24 mouse cellular contexts compared by ENCODE assay signal in the genomic region with DNA sequence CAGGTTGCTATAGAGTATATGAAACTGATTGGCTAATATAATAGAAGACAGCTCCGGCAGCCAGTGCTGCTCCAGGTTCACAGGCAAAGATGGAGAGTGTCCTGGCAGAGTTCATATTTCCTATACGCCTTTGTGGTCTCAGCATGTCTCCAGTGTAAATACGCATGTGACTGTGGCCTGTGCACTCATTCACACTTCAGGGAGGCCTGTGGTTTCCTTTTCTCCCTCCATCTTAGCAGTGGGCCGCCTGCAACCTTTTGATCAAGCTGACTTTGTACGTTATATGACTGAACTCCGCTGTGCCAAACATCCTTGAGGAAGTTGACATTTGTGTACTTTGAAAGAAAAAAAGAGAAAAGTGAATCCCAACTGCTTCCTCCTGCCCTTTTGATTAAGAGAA.
DNase-seq lines count a peak whose midpoint lies in the region; ATAC-seq and TF ChIP-seq lines count a peak whose summit lies in the region.
"Had no signal": no experiment of that assay in that cellular context is flagged by ENCODE, and none has a peak within 500 bp of the region (broad histone marks: within the 10 kb centered on the region; RNA-seq: fewer than 3 reads in every experiment).

No protein-coding gene starts in this region.

- TF ChIP-seq CTCF in brain, embryonic 14.5 days (IDR thresholded peaks at IDR 0.05; ENCODE audit: borderline replicate concordance, extremely low read depth, insufficient read depth, insufficient read length), result no peak

- no peak overlapping the region for H3K4me3 ChIP-seq in embryonic facial prominence, embryonic 10.5 days
- H3K4me3 ChIP-seq: embryonic facial prominence, embryonic 12.5 days; gastrocnemius, adult 2 months; hindbrain, embryonic 15.5 days; limb, embryonic 13.5 days; liver, embryonic 12.5 days; megakaryocyte, embryonic 14.5 days; midbrain, embryonic 15.5 days had no signal

- 80% methylated on average over 6 of the region's 6 CpGs for WGBS in embryonic facial prominence, embryonic 10.5 days

- no peaks in the 10 kb centered on the region for H3K9me3 ChIP-seq in embryonic facial prominence, embryonic 10.5 days
- H3K9me3 ChIP-seq: embryonic facial prominence, embryonic 12.5 days; G1E; hindbrain, embryonic 15.5 days; limb, embryonic 13.5 days; liver, embryonic 12.5 days; megakaryocyte, embryonic 14.5 days; midbrain, embryonic 15.5 days had no signal

- no peaks in the 10 kb centered on the region for H3K36me3 ChIP-seq in embryonic facial prominence, embryonic 10.5 days (replicated peaks)
- H3K36me3 ChIP-seq: embryonic facial prominence, embryonic 12.5 days; G1E; hindbrain, embryonic 15.5 days; limb, embryonic 13.5 days; liver, embryonic 12.5 days; midbrain, embryonic 15.5 days had no signal

- DNase-seq in thymus, postnatal 0 days (ENCODE audit: low spot score), result peak; percentile 25
- no peak for DNase-seq in thymus, postnatal 10 days (ENCODE audit: low spot score in 2 of 2)
- peak; percentile 56 for DNase-seq in brain, embryonic 14.5 days (ENCODE audit: low read depth)
- no peak for DNase-seq in layer of hippocampus, adult 9-11 months
- DNase-seq in embryonic facial prominence, embryonic 10.5 days (ENCODE audit: low spot score), result no peak
- DNase-seq in embryo, embryonic 10.5 days (ENCODE audit: low spot score), result no peak
- DNase-seq: adrenal gland, adult 2 months; cerebellum, adult 11-12 months; gastrocnemius, adult 2 months; heart, postnatal 4 days; kidney, postnatal 36 days; lung, adult 18-20 months; lung, postnatal 10 days had no signal

- H3K4me1 ChIP-seq in embryonic facial prominence, embryonic 10.5 days, result no peaks in the 10 kb centered on the region
- H3K4me1 ChIP-seq: embryonic facial prominence, embryonic 12.5 days; hindbrain, embryonic 15.5 days; limb, embryonic 13.5 days; liver, embryonic 12.5 days; midbrain, embryonic 15.5 days had no signal

- ATAC-seq in megakaryocyte progenitor cell, adult 5-6 weeks (replicated peaks; ENCODE audit: poor library complexity), result peak; percentile 76
- ATAC-seq: intestine, embryonic 16.5 days; liver, embryonic 12.5 days; midbrain, embryonic 15.5 days; Patski had no signal

- H3K27me3 ChIP-seq in embryonic facial prominence, embryonic 10.5 days (replicated peaks; ENCODE audit: low read depth, poor library complexity, severe bottlenecking), result no peaks in the 10 kb centered on the region
- H3K27me3 ChIP-seq: CH12.LX; embryonic facial prominence, embryonic 12.5 days; hindbrain, embryonic 15.5 days; limb, embryonic 13.5 days; liver, embryonic 12.5 days; megakaryocyte, embryonic 14.5 days; midbrain, embryonic 15.5 days; Patski had no signal

- no peak overlapping the region for H3K27ac ChIP-seq in embryonic facial prominence, embryonic 10.5 days (replicated peaks)
- H3K27ac ChIP-seq: embryonic facial prominence, embryonic 12.5 days; gastrocnemius, adult 2 months; hindbrain, embryonic 15.5 days; limb, embryonic 13.5 days; liver, embryonic 12.5 days; midbrain, embryonic 15.5 days had no signal

- TF ChIP-seq POLR2A in brain, embryonic 14.5 days (IDR thresholded peaks at IDR 0.05; ENCODE audit: borderline replicate concordance, extremely low read depth, insufficient read depth, insufficient read length, poor library complexity, severe bottlenecking), result no peak

Comparison
In these comparisons a context has a peak if more than half of its experiments do, and no peak if none do; other contexts are left out.
1. DNase-seq: peak in thymus, postnatal 0 days (single experiment) and brain, embryonic 14.5 days (single experiment); none in thymus, postnatal 10 days (0 of 2), layer of hippocampus, adult 9-11 months (single experiment), embryonic facial prominence, embryonic 10.5 days (single experiment) and embryo, embryonic 10.5 days (single experiment).